16 mouse cellular contexts compared by ENCODE assay signal in genomic region chr14:77707279-77707678, GRCm38 (mm10).
DNase-seq lines count a peak whose midpoint lies in the region; ATAC-seq and TF ChIP-seq lines count a peak whose summit lies in the region.
"Had no signal": no experiment of that assay in that cellular context is flagged by ENCODE, and none has a peak within 500 bp of the region (broad histone marks: within the 10 kb centered on the region; RNA-seq: fewer than 3 reads in every experiment).

No protein-coding gene starts in this region.

- H3K36me3 ChIP-seq in heart, embryonic 13.5 days, result no peaks in the 10 kb centered on the region
- H3K36me3 ChIP-seq in lung, embryonic 15.5 days, result no peaks in the 10 kb centered on the region
- no peaks in the 10 kb centered on the region for H3K36me3 ChIP-seq in limb, embryonic 14.5 days (ENCODE audit: control insufficient read depth, insufficient read depth, low read length)
- H3K36me3 ChIP-seq in forebrain, embryonic 16.5 days (ENCODE audit: control insufficient read depth, insufficient read depth), result no peaks in the 10 kb centered on the region
- H3K36me3 ChIP-seq: embryonic facial prominence, embryonic 12.5 days; heart, embryonic 10.5 days; stomach, embryonic 15.5 days had no signal

- WGBS in heart, embryonic 13.5 days, result 72% methylated on average over 12 of the region's 12 CpGs
- 41% methylated on average over 12 of the region's 12 CpGs for WGBS in lung, embryonic 15.5 days
- WGBS in limb, embryonic 14.5 days, result 37% methylated on average over 12 of the region's 12 CpGs
- WGBS in forebrain, embryonic 16.5 days, result 88% methylated on average over 12 of the region's 12 CpGs

- H3K27me3 ChIP-seq in heart, embryonic 13.5 days (replicated peaks), result no peaks in the 10 kb centered on the region
- no peaks in the 10 kb centered on the region for H3K27me3 ChIP-seq in lung, embryonic 15.5 days
- H3K27me3 ChIP-seq in limb, embryonic 14.5 days (ENCODE audit: control insufficient read depth, insufficient read depth, low read length), result no peaks in the 10 kb centered on the region; the same call in 1 of the 2 replicates
- no peaks in the 10 kb centered on the region for H3K27me3 ChIP-seq in forebrain, embryonic 16.5 days (replicated peaks; ENCODE audit: control insufficient read depth, insufficient read depth, low read length)
- H3K27me3 ChIP-seq: embryonic facial prominence, embryonic 12.5 days; stomach, embryonic 15.5 days had no signal

- DNase-seq in heart, adult 9 months (ENCODE audit: low spot score in 2 of 2), result no peak
- DNase-seq in lung, adult 18-20 months, result no peak
- peak; percentile 50 for DNase-seq in forelimb bud, embryonic 11.5 days (ENCODE audit: low read depth, low spot score)
- DNase-seq in limb, embryonic 14.5 days (ENCODE audit: low spot score), result no peak
- DNase-seq: cerebellum, postnatal 10 days; lung, postnatal 4 days; spleen, adult 18-20 months; thymus, postnatal 25 days had no signal

- H3K9ac ChIP-seq in heart, embryonic 13.5 days, result no peak overlapping the region
- no peak overlapping the region for H3K9ac ChIP-seq in lung, embryonic 15.5 days
- no peak overlapping the region for H3K9ac ChIP-seq in limb, embryonic 14.5 days (ENCODE audit: low read depth, low read length, severe bottlenecking)
- H3K9ac ChIP-seq in forebrain, embryonic 16.5 days (replicated peaks; ENCODE audit: low read depth, low read length), result no peak overlapping the region
- H3K9ac ChIP-seq: embryonic facial prominence, embryonic 12.5 days; stomach, embryonic 15.5 days had no signal

- H3K27ac ChIP-seq in heart, embryonic 13.5 days (replicated peaks), result no peak overlapping the region
- H3K27ac ChIP-seq in lung, embryonic 15.5 days, result no peak overlapping the region
- no peak overlapping the region for H3K27ac ChIP-seq in limb, embryonic 14.5 days (replicated peaks; ENCODE audit: low read depth, low read length)
- H3K27ac ChIP-seq in forebrain, embryonic 16.5 days (ENCODE audit: low read length), result no peak overlapping the region
- H3K27ac ChIP-seq: embryonic facial prominence, embryonic 12.5 days; stomach, embryonic 15.5 days had no signal

- no peak for ATAC-seq in heart, embryonic 13.5 days (ENCODE audit: extremely low read depth, insufficient number of reproducible peaks, low FRiP score, low TSS enrichment)
- no peak for ATAC-seq in lung, embryonic 15.5 days (ENCODE audit: borderline replicate concordance, extremely low read depth, low FRiP score, low TSS enrichment)
- ATAC-seq in limb, embryonic 14.5 days (ENCODE audit: low FRiP score, low read depth), result no peak
- ATAC-seq in forebrain, embryonic 16.5 days, result no peak
- ATAC-seq: CD4-positive, CD25-positive, alpha-beta regulatory T cell, adult 4 months had no signal

- peaks cover 5% of the 10 kb centered on the region for H3K4me1 ChIP-seq in heart, embryonic 13.5 days
- no peaks in the 10 kb centered on the region for H3K4me1 ChIP-seq in lung, embryonic 15.5 days
- peaks cover 4% of the 10 kb centered on the region; the same call in 1 of the 2 replicates for H3K4me1 ChIP-seq in limb, embryonic 14.5 days (ENCODE audit: control insufficient read depth, insufficient read depth, low read length)
- H3K4me1 ChIP-seq in forebrain, embryonic 16.5 days (replicated peaks; ENCODE audit: control insufficient read depth, insufficient read depth, low read length), result peaks cover 5% of the 10 kb centered on the region
- H3K4me1 ChIP-seq: stomach, embryonic 15.5 days had no signal

- peak overlapping the region; percentile 39; the same call in 1 of the 2 replicates for H3K4me2 ChIP-seq in heart, embryonic 13.5 days
- H3K4me2 ChIP-seq in lung, embryonic 15.5 days, result peak overlapping the region; percentile 52
- H3K4me2 ChIP-seq in limb, embryonic 14.5 days (replicated peaks; ENCODE audit: low read depth, low read length, severe bottlenecking), result peak overlapping the region; percentile 40
- H3K4me2 ChIP-seq in forebrain, embryonic 16.5 days (ENCODE audit: low read length), result no peak overlapping the region
- H3K4me2 ChIP-seq: midbrain, embryonic 11.5 days; stomach, embryonic 15.5 days had no signal

- H3K4me3 ChIP-seq in heart, embryonic 13.5 days, result no peak overlapping the region
- H3K4me3 ChIP-seq in lung, embryonic 15.5 days, result peak overlapping the region; percentile 23
- peak overlapping the region; percentile 18; the same call in 1 of the 2 replicates for H3K4me3 ChIP-seq in limb, embryonic 14.5 days (replicated peaks; ENCODE audit: low read length)
- no peak overlapping the region for H3K4me3 ChIP-seq in forebrain, embryonic 16.5 days (replicated peaks; ENCODE audit: low read length)
- H3K4me3 ChIP-seq: embryonic facial prominence, embryonic 12.5 days; heart, embryonic 10.5 days; stomach, embryonic 15.5 days had no signal

- H3K9me3 ChIP-seq in heart, embryonic 13.5 days, result peaks cover 3% of the 10 kb centered on the region; the same call in 1 of the 2 replicates
- H3K9me3 ChIP-seq in lung, embryonic 15.5 days, result no peaks in the 10 kb centered on the region
- no peaks in the 10 kb centered on the region for H3K9me3 ChIP-seq in limb, embryonic 14.5 days (ENCODE audit: control insufficient read depth, low read length)
- no peaks in the 10 kb centered on the region for H3K9me3 ChIP-seq in forebrain, embryonic 16.5 days (ENCODE audit: control insufficient read depth, low read length)
- H3K9me3 ChIP-seq: embryonic facial prominence, embryonic 12.5 days; heart, embryonic 10.5 days; stomach, embryonic 15.5 days had no signal

- TF ChIP-seq POLR2A in limb, embryonic 14.5 days (IDR thresholded peaks at IDR 0.05; ENCODE audit: borderline replicate concordance, extremely low read depth, insufficient read depth, insufficient read length), result no peak

Comparison
In these comparisons a context has a peak if more than half of its experiments do, and no peak if none do; other contexts are left out.
1. H3K4me3 ChIP-seq: peak in lung, embryonic 15.5 days (single experiment) and limb, embryonic 14.5 days (single experiment); none in heart, embryonic 13.5 days (single experiment) and forebrain, embryonic 16.5 days (single experiment).